In genomic region chr10:45003344-45003681, GRCm38 (mm10) we compare ENCODE assay signal across 9 mouse cellular contexts.
DNase-seq lines count a peak whose midpoint lies in the region; ATAC-seq and TF ChIP-seq lines count a peak whose summit lies in the region.
"Had no signal": no experiment of that assay in that cellular context is flagged by ENCODE, and none has a peak within 500 bp of the region (broad histone marks: within the 10 kb centered on the region; RNA-seq: fewer than 3 reads in every experiment).

No protein-coding gene starts in this region.

- H3K36me3 ChIP-seq in heart, adult 2 months (ENCODE audit: control insufficient read depth, insufficient read depth, low read length), result no peaks in the 10 kb centered on the region
- peaks cover 0 to 22% of the 10 kb centered on the region in 2 experiments; a peak in 2 of 4 replicates for H3K36me3 ChIP-seq in MEL (ENCODE audit: control insufficient read depth in 1 of 2, insufficient read depth in 2 of 2, low read length in 2 of 2)
- H3K36me3 ChIP-seq in limb, embryonic 14.5 days (ENCODE audit: control insufficient read depth, insufficient read depth, low read length), result no peaks in the 10 kb centered on the region

- no peaks in the 10 kb centered on the region for H3K27me3 ChIP-seq in heart, adult 2 months (ENCODE audit: control insufficient read depth, insufficient read depth, low read length)
- H3K27me3 ChIP-seq in MEL (ENCODE audit: control insufficient read depth in 1 of 2, insufficient read depth in 2 of 2, low read length in 2 of 2), result no peaks in the 10 kb centered on the region
- no peaks in the 10 kb centered on the region for H3K27me3 ChIP-seq in limb, embryonic 14.5 days (ENCODE audit: control insufficient read depth, insufficient read depth, low read length)

- no peaks in the 10 kb centered on the region for H3K9me3 ChIP-seq in MEL (replicated peaks; ENCODE audit: insufficient read depth, low read length)
- no peaks in the 10 kb centered on the region for H3K9me3 ChIP-seq in limb, embryonic 14.5 days (ENCODE audit: control insufficient read depth, low read length)

- H3K9ac ChIP-seq in heart, adult 2 months (ENCODE audit: low read depth, low read length), result no peak overlapping the region
- H3K9ac ChIP-seq in MEL (ENCODE audit: control insufficient read depth, low read depth, low read length, poor library complexity, severe bottlenecking), result peak overlapping the region; percentile 83
- no peak overlapping the region for H3K9ac ChIP-seq in limb, embryonic 14.5 days (ENCODE audit: low read depth, low read length, severe bottlenecking)

- H3K4me3 ChIP-seq in heart, adult 2 months, result no peak overlapping the region
- H3K4me3 ChIP-seq in MEL (ENCODE audit: control insufficient read depth in 1 of 2, insufficient read depth in 1 of 2, low read depth in 2 of 2, low read length in 2 of 2), result peak overlapping the region; percentile 58 to 69
- no peak overlapping the region for H3K4me3 ChIP-seq in limb, embryonic 14.5 days (replicated peaks; ENCODE audit: low read length)

- no peak overlapping the region for H3K27ac ChIP-seq in heart, adult 2 months
- H3K27ac ChIP-seq in MEL (ENCODE audit: control insufficient read depth, low read depth, low read length), result peak overlapping the region; percentile 67
- no peak overlapping the region for H3K27ac ChIP-seq in limb, embryonic 14.5 days (replicated peaks; ENCODE audit: low read depth, low read length)
- H3K27ac ChIP-seq: kidney, postnatal 0 days had no signal

- TF ChIP-seq RAD21 in MEL (IDR thresholded peaks at IDR 0.05; ENCODE audit: low read depth, low read length), result no peak

- H3K79me2 ChIP-seq in heart, adult 2 months (replicated peaks; ENCODE audit: control insufficient read depth, insufficient read depth, low read length), result no peaks in the 10 kb centered on the region
- no peaks in the 10 kb centered on the region; the same call in 1 of the 2 replicates for H3K79me2 ChIP-seq in MEL (ENCODE audit: control insufficient read depth, insufficient read depth, low read length, poor library complexity)

- TF ChIP-seq EP300 in heart, adult 2 months (IDR thresholded peaks at IDR 0.05; ENCODE audit: insufficient read depth, low read depth, low read length), result no peak
- no peak for TF ChIP-seq EP300 in MEL (IDR thresholded peaks at IDR 0.05; ENCODE audit: low read depth in 1 of 2, low read length in 2 of 2)

- no peak for TF ChIP-seq CTCF in heart, adult 2 months (IDR thresholded peaks at IDR 0.05)
- TF ChIP-seq CTCF in MEL (IDR thresholded peaks at IDR 0.05 in 2 of 3, conservative IDR thresholded peaks at IDR 0.05 in 1 of 3; ENCODE audit: control insufficient read depth in 1 of 3, insufficient read depth in 1 of 3, low read depth in 2 of 3, low read length in 3 of 3, poor library complexity in 1 of 3, severe bottlenecking in 1 of 3), result no peak

- WGBS in heart, adult 2 months, result 39% methylated on average over 2 of the region's 2 CpGs
- WGBS in limb, embryonic 14.5 days, result 28% methylated on average over 2 of the region's 2 CpGs

- ATAC-seq in limb, embryonic 14.5 days (ENCODE audit: low FRiP score, low read depth), result no peak

- no peak for TF ChIP-seq POLR2A in heart, adult 2 months (IDR thresholded peaks at IDR 0.05; ENCODE audit: insufficient read depth, low read depth, low read length)
- no peak for TF ChIP-seq POLR2A in MEL (IDR thresholded peaks at IDR 0.05; ENCODE audit: control insufficient read depth in 1 of 2, insufficient read depth in 1 of 2, low read depth in 1 of 2, low read length in 2 of 2, poor library complexity in 1 of 2)
- no peak for TF ChIP-seq POLR2A in limb, embryonic 14.5 days (IDR thresholded peaks at IDR 0.05; ENCODE audit: borderline replicate concordance, extremely low read depth, insufficient read depth, insufficient read length)

- peaks cover 1% of the 10 kb centered on the region; the same call in 1 of the 2 replicates for H3K4me1 ChIP-seq in heart, adult 2 months (ENCODE audit: control insufficient read depth, insufficient read depth, low read length)
- peaks cover 18 to 21% of the 10 kb centered on the region in 2 experiments for H3K4me1 ChIP-seq in MEL (ENCODE audit: control insufficient read depth in 1 of 2, insufficient read depth in 2 of 2, low read length in 2 of 2)
- H3K4me1 ChIP-seq in limb, embryonic 14.5 days (ENCODE audit: control insufficient read depth, insufficient read depth, low read length), result peaks cover 26% of the 10 kb centered on the region

- H3K4me2 ChIP-seq in limb, embryonic 14.5 days (replicated peaks; ENCODE audit: low read depth, low read length, severe bottlenecking), result peak overlapping the region; percentile 9

- intact Hi-C loops in heart, adult 2 months (cut with DNase I), result no loop called here

- DNase-seq in heart, postnatal 4 days, result peak; percentile 25
- no peak for DNase-seq in heart, adult 2 months
- peak; percentile 16 for DNase-seq in 3134 (ENCODE audit: extremely low read depth, insufficient read length, low spot score)
- DNase-seq in MEL (ENCODE audit: low read depth, low spot score), result peak; percentile 57
- DNase-seq in limb, embryonic 14.5 days (ENCODE audit: low spot score), result no peak
- DNase-seq in frontal cortex, adult 2 months (ENCODE audit: extremely low spot score in 1 of 2, low spot score in 1 of 2), result no peak
- no peak for DNase-seq in gastrocnemius, adult 8-10 months (ENCODE audit: low spot score in 2 of 2)
- DNase-seq in right cerebral cortex, postnatal 10 days (ENCODE audit: low spot score in 2 of 2), result no peak

TF ChIP-seq in MEL, 35 proteins besides CTCF, POLR2A, EP300 and RAD21:
- TF ChIP-seq NRF1 (IDR thresholded peaks at IDR 0.05; ENCODE audit: insufficient read depth, low read depth, low read length, poor library complexity, severe bottlenecking), result no peak
- 0 out of 2 replicates have a peak, but pooled peaks have one; percentile 19 for TF ChIP-seq MAX (IDR thresholded peaks at IDR 0.05; ENCODE audit: low read length)
- peak; percentile 7 for TF ChIP-seq NELFE (IDR thresholded peaks at IDR 0.05; ENCODE audit: low read depth, low read length)
- TF ChIP-seq SIN3A (IDR thresholded peaks at IDR 0.05; ENCODE audit: low read length), result peak; percentile 14; the same call in 1 of the 2 replicates
- TF ChIP-seq ZC3H11A (IDR thresholded peaks at IDR 0.05; ENCODE audit: low read depth, low read length), result no peak
- TF ChIP-seq MXI1 (IDR thresholded peaks at IDR 0.05; ENCODE audit: low read depth, low read length), result 0 out of 2 replicates have a peak, but pooled peaks have one; percentile 11

Comparison
In these comparisons a context has a peak if more than half of its experiments do, and no peak if none do; other contexts are left out.
1. DNase-seq: peak in heart, postnatal 4 days (single experiment), 3134 (single experiment) and MEL (single experiment); none in heart, adult 2 months (0 of 2), limb, embryonic 14.5 days (single experiment), frontal cortex, adult 2 months (0 of 2), gastrocnemius, adult 8-10 months (0 of 2) and right cerebral cortex, postnatal 10 days (0 of 2).
2. H3K4me3 ChIP-seq: peak in MEL (2 of 2); none in heart, adult 2 months (single experiment) and limb, embryonic 14.5 days (single experiment).